Mouse (Mus musculus): ENCODE measurements around the gene Fst. TPM values are rescaled to one million over a fixed set of nuclear protein-coding genes. Genes with fewer than 3 reads are reported as not detected.

Gene Fst
- total RNA-seq, 2 experiments from 2014 or later: 4.1 to 4.4 TPM

DNA sequence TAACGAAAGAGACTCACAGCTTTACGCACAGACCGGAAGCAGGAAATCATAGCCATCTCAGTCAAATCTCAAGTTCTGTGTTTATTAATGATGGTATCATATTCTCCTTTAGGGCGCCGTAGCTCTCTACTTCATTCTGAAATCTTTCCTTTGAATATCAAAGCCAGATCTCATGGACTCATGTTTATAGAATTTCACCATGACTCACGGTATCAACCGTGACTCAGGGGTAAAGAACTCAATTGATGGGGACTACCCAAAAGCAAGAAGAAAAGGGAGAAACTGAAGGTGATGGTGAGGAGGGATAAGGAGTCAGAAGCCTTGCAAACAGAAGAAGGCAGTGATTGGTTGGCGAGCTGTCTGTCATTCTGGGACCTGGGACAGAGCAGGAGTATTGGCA is 38.5 kb downstream of the Fst start:
- DNase-seq (ENCODE audit: extremely low spot score in 1 of 2, low spot score in 1 of 2): no peak

DNA sequence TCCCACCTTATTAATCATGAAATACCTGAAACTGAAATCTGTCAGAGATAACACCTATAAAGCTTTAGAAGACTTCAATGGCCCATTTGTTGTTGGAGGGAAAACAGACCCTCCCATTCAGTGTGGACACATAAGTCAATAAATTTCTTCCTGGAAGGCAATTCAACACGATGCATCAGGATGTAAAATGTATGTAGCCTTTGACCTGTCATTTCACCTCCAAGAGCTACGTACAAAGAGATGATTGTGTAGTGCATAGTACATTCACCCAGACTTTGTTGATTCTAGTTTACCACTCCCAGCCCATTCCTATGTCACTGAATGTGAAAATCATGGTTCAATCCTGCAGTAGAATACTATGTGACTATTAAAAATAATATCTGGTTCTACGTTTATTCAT is 39.4 kb downstream of the Fst start:
- no peak for DNase-seq (ENCODE audit: extremely low spot score in 1 of 2, low spot score in 1 of 2)

DNA sequence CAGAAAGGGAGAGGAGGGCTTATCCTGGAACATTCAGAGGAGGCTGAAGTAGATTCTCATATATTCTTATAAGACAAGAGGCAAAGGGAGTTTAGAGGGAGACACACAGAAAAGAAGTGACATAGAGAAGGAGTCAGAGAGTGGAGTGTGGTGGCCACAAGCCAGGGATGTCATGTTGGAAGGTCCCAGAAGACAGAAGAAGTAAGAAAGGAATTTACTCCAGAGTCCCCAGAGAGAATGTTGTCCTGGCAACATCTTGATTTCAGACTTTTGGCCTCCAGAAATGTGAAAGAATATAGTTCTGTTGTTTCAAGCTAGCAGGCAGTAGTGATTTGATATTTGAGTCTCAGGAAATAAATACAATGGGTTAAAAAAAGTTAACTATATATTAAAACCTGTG is 46.4 kb downstream of the Fst start:
- no peak for DNase-seq (ENCODE audit: extremely low spot score in 1 of 2, low spot score in 1 of 2)

GRCm38 (mm10) chr13:114406866-114407265 is 51.9 kb downstream of the Fst start:
- no peak for DNase-seq (ENCODE audit: extremely low spot score in 1 of 2, low spot score in 1 of 2)

DNA sequence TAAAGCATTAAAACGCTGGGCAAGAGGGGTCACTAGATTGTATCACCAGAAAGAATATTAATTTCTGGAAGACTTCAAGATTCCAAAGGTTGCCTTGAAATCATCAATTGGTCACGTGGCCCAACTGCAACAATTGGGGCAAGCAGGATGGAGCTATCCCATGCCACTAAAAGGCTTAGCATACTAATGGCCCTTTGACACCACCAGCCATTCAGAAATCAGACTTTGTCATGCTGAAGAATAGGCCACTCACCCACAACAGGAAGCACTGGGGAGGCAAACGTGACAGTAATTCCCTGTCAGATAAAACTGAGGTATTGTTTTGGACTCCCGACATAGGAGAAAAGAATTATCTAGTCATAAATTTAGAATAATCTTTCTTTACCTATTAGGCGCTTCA is 52.3 kb downstream of the Fst start:
- DNase-seq (ENCODE audit: extremely low spot score in 1 of 2, low spot score in 1 of 2): no peak

GRCm38 (mm10) chr13:114405100-114405715 is 53.5 kb downstream of the Fst start:
- DNase-seq (ENCODE audit: extremely low spot score in 1 of 2, low spot score in 1 of 2): no peak

Other genes starting within 250 kb of the Fst start
- gene Ndufs4, start 70.7 kb downstream of the Fst start, total RNA-seq (2021): 100 to 1,000 TPM; 135 to 161 TPM

All from layer of hippocampus, postnatal 25 days (tissue).